Mouse (Mus musculus) kidney, postnatal 36 days (tissue): ENCODE data around the gene Maneal.

Experiments
- DNase-seq, 2 experiments: peaks; one replicate each; pipeline ENCODE4 v3.0.0; 2021 to 2022; ENCODE audit warnings: mixed read lengths in 2 of 2

The Maneal gene

DNA sequence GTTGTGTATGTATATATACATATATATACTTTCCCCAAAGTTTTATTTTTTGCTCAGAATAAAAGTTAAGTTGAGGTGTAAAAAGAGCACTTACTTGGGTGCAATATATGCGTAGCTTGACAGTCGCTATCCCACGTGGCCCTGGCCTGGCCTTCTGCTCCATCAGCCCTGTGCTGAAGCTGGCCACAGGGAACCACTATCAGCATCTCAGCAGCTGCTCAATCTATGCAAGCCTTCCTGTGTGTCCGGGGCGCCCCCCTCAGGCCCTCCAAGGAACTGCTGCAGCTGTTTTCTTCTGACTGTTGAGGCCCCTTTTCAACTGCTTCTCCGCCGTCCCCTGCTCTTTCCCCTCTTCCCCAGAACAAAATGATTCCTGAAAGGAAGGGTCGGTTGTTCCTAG, 14.4 kb downstream of the Maneal start:
- peak; percentile 77 to 91 for DNase-seq

DNA sequence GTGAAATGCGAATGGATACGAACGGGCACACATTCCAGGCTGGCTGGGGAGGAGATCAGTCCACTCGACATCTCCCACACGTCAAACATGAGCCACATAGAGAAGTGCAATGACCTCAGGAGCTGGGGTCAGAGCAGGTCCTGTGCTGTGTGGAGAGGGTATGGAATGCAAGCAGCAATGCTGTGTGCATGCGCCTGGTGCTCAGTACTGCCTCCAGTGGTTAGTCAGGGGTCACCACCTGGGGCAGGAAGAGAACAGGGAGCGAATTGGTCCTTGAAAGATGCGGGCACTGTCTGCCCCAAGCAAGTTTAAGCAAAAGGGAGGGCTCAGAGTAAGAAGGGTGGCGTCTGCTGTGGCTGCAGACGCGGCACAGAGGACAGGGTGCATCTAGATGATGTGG, 18.5 kb downstream of the Maneal start:
- DNase-seq = peak; percentile 24 to 68

DNA sequence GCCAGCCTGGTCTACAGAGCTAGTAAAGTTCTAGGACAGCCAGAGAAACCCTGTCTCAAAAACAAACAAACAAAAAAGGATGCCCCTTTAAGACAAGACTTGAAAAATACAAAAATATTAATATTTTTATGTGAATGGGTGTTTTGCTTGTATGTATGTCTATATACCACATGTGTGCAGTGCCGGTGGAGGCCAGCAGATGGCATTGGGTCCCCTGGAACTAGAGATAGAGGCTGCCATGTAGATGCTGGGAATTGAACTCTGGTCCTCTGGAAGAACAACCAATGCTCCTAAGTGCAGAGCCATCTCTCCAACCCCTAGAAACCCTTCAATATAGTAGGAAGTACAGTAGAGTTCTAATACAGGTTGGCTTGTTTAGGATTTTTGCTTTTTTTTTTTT, 21.0 kb downstream of the Maneal start:
- DNase-seq = peak in 1 of 2 experiments; percentile 28

DNA sequence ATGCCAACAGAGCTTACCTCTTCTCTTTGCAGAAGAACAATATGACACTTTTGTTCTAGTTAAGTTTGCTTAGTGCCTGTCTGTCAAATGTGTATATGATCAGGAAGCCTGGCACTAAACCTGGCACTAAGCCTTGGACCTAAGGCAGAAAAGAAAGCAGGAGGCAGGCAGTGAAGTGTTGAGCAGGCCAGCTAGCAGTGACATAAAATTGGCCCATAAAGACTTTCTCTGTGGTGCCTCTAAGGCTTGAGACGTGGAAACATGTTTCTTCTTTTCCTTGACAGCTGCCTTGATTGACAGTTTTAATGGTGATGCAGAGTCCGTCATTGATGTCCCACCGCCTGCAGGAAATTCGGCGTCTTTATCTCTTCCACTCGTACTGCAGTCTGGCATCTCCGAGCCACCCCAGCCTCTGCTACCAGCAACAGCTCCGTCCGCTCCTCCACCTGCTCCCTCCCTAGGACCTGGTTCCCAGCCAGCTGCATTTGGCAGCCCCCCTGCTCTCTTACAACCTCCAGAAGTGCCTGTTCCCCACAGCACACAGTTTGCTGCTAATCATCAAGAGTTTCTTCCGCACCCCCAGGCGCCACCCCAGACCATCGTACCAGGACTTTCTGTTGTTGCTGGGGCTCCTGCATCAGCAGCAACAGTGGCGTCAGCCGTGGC, 23.8 kb downstream of the Maneal start:
- no peak for DNase-seq

DNA sequence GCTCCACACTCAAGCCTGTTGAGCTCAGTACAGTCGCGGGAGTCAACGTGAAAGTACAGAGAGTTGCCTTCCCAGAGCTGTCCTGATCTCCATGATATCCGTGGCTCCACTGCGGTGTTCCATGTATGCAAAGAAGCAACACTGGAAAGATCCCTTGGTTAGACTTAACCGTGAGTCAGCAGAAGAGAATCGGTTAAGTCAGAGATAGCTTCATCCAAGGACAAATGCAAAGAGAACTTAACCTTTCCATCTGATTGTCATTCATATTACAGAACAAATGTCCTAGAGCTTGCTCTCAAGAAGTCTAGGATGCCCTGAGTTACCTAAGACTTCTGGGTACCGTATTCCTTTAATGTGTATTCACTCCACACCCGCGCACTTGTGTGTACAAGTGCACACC, 29.2 kb downstream of the Maneal start:
- no peak for DNase-seq

DNA sequence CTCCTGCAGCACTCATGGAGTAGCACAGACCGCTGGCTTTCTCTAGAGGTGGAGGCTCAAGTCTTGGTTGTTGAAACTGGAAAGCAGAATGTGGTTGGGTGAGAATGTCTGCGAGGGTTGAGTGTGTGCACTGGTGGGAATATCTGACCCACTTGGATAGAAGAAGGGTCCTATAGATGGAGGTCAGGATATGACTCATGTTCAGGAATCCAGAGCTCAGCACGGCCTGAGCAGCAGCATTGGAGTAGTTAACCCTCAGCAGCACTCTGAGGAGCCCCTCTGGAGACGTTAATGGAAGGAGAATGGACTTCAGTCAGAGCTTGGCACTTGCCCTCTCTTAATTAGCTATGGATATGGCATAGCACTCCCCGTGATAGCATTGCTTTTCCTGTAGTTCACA, 32.3 kb downstream of the Maneal start:
- DNase-seq = no peak

DNA sequence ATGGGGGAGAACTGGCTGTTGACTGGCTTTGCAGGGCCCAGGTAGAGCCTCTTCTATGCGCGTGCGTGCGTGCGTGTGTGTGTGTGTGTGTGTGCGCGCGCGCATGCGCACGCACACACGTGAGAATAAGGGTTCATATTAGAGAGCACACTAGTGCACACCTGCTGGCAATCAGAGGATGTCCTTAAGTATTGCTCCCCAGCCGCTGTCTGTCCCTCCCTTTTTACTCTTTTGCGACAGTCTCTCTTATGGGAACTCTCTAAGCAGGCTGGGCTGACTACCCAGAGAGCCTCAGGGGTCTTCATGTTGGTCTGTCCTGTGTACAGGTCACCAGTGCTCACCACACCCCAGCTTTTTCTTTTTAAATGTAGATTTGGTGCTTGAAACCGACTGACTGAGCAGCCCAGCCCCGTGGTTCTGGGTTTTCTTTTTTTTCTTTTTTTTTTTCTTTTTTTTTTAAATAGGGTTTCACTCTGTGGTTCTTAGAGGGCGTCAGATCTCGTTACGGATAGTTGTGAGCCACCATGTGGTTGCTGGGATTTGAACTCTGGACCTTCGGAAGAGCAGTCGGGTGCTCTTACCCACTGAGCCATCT, 36.5 kb downstream of the Maneal start:
- no peak for DNase-seq

DNA sequence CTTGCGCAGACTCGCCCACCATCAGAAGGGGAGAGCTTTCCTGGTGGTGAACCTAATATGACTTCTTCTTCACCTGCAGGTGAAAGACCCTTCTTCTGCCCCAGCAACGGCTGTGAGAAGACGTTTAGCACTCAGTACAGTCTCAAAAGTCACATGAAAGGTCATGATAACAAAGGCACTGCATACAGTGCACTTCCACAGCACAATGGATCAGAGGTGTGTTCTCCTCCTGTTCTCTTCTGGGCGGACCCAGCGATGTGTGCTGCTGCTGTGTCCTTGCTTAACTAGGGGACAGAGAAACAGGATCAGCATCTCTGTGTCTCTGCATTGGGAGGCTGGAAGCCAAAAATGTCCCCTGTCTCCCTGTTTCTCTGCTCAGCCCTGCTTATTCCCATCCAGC, 37.0 kb downstream of the Maneal start:
- DNase-seq = no peak

DNA sequence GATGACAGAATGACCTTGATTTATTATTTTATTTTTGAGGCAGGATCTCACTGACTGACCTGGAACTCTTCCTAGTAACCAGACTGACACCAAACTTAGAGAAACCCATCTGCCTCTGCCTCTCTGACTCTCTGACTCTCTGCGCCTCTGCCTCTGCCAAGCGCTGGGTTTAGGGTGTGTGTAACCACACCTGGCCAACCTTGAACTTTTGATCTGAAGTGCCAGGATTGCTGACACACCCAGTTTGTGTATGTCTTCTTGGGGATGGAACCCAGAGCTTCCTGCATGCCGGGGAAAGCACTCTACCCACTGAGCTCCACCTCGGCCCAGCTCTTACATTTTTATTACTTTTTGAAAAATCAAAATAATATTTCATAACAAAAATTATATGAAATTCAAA, 43.1 kb downstream of the Maneal start:
- DNase-seq = no peak

DNA sequence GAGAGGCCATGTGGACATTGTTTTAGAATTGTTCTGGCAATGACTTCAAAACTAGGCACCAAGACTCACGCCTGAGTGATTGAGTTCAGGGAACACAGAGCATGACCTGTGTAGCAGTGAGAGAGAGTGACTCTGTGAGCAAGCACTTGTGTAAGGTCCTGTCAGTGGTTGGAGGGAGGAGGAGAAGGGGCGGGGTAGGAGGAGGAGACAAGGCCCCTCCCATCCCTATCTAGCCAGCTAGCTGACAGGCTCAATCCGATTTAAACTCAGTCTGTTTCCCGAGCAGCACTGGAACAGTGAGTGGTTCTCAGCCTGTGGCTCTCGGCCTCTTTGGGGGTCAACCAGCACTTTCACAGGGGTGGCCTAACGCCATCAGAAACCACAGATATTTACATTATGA, 44.2 kb downstream of the Maneal start:
- peak; percentile 80 to 86 for DNase-seq

DNA sequence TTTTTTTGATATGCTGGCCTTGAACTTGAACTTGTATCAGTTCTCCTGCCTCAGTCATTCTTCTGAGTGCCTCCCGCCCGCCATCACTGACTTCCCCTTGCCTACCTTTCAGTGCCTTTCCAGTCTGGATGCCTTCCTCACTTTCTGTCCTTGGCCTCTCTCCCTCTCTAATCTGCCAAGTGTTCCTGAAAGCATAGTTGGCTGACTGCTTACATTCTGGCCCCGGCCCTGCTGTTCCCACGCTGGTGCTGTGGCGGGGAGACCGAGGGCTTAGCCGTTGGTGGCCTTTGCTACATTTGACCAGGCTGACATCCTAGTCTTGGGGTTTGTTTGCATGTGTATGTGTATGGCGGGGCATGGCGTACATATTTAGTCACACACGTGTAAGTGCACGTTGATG, 46.1 kb downstream of the Maneal start:
- DNase-seq = no peak

DNA sequence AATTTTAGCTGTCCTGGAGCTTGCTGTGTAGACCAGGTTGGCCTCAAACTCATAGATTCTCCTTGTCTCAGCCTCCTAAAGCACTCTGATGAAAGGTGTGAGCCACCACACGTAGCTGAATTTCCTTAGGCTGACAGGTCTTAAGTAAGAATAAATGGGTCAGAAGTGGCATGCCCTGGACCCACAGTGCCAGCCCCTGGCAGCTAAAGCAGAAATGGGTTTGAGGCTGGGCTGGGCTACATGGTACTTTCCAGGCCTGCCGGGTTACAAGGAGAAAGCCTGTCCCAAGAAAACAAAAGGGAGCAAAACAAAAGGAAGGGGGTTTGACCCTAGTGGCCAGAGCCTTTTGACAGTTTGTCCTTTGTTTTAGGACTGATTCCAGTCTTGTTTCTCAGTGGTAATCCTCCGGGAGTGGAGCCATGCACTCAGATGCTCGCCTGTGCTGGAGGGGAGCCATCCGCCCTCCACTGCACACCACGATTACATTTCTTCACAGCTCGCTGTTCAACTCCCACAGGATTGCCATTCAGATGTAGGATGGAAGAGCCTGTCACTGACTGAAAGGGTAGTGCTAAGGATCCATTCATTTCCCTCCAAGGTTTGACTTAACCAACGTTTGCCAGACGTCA, 50.5 kb downstream of the Maneal start:
- DNase-seq = no peak

DNA sequence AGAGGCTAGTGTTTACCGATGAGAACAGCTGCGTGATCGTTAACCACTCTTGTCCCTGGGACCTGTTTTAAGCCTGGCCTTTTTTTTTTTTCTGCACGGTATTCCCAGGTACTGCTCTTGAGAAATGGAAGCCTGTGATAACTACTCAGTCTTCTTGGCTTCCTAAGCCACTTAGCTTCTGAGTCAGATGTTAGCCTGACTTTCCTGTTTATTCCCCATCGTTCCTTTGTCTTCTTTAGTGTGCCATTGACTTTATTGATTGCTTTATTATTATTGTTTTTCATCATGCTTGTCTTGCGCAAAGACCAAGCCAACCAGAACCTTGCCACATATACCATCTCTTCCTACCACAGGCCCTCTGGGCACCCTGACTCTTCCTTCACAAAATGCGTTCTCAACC, 51.9 kb downstream of the Maneal start:
- DNase-seq = no peak

DNA sequence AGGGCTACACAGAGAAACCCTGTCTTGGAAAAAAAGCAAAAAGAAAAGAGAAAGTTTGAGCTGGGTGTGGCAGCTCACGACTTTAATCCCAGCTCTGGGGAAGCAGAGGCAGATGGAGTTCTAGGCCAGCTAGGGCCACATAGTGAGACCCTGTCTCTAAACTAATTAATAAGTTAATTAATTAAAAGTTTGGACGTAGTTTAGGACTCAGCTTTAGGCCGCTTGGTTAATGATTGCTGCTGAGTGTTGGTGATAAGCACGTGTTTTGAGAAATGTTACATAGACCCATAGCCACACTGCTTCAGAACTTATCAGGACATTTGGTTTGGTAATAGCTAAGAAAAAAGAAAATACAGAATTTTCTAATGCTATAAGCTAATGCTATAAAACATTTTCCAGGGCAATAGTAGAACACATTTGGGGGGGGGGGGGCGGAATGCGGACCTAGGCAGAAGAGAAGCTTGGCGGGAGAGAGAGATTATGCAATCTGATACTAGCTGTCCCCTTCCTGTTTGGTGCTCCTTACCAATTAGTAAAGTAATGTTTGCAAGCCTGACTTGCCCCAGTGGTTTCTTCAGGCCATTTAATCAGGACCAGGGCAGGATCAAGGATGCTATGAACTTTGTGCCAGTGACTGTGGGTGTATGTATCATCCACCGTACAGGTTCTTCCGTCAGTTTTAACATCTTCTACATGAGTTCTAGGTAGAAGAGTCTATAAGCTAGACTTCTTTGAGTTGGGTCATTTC, 52.7 kb downstream of the Maneal start:
- DNase-seq = peak; percentile 52 to 65

DNA sequence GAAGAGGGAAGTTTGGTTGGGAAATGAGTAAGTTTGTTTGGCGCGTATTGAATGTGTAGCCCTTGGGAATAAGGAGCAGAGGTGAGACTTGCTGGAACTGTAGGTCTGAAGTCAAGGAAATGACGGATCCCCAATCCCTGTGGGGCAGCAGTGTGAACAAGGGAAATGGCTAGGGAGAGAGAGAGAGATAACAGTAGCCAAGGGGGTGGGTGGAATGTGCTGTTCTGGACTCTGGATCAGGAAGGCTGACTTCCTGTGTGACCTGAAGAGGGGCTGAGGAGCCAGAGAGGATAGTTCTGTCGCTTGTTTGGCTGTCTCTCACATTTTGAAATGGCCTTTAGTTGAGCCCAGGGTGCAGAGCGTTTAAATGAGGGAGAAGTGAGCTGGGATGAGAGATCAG, 53.5 kb downstream of the Maneal start:
- DNase-seq = peak; percentile 36 to 46
